Mouse (Mus musculus): ENCODE measurements around the gene Ak4.

DNA sequence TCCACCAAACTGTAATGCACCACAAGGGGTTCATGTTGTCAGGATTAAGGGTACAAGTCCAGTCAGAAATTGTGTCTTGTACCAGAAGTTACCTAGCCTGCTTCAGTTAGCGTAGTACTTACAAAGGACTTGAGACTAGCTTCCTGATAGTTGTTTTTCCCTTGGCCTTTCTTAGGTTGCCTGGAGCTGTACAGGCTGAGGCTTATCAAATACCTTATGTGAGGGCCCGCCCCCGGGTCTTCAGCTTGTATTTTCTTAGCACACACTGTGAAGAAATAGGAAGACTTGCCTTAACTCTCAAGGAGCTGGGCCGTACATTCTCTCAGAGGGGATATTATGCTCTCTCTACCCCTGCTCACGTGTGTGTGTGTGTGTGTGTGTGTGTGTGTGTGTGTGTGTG is 4.5 kb downstream of the Ak4 start:
- no peak for TF ChIP-seq POLR2A (IDR thresholded peaks at IDR 0.05; ENCODE audit: low read depth, low read length)
- no peak for TF ChIP-seq CTCF (conservative IDR thresholded peaks at IDR 0.05; ENCODE audit: insufficient read depth, insufficient read length, low read depth, low read length)
